Mouse (Mus musculus) layer of hippocampus, postnatal 14 days (tissue): ENCODE data around the gene Schip1. TPM values are rescaled to one million over a fixed set of nuclear protein-coding genes. Genes with fewer than 3 reads are reported as not detected.
A peak's percentile ranks its signal among the peaks of the same experiment; 100 is the strongest.

Experiments used
- DNase-seq, 2 experiments: peaks; one replicate each; pipeline ENCODE4 v3.0.0; 2021 to 2022; ENCODE audit warnings: low spot score in 2 of 2, mixed read lengths in 1 of 2
- total RNA-seq, 2 experiments: library from RNA; stranded (reverse); gene quantifications; 2 replicates each; pipeline ENCODE4 v1.2.3; 2021

Gene Schip1
- total RNA-seq, 2 experiments from 2014 or later = 300 to 309 TPM

GRCm38 (mm10) chr3:68607336-68607735, 542.7 kb downstream of the Schip1 start:
- DNase-seq = no peak

- DNase-seq = peak in 1 of 2 experiments; percentile 57
Measured at GRCm38 (mm10) chr3:68608848-68609497, 544.4 kb downstream of the Schip1 start.

GRCm38 (mm10) chr3:68610011-68610410, 545.4 kb downstream of the Schip1 start:
- no peak for DNase-seq

GRCm38 (mm10) chr3:68610598-68611261, 546.1 kb downstream of the Schip1 start:
- DNase-seq = no peak

GRCm38 (mm10) chr3:68615042-68615810, 550.6 kb downstream of the Schip1 start:
- DNase-seq = peak in 1 of 2 experiments; percentile 58

GRCm38 (mm10) chr3:68616363-68616762, 551.8 kb downstream of the Schip1 start:
- no peak for DNase-seq

- DNase-seq = no peak
Measured at GRCm38 (mm10) chr3:68617708-68618107, 553.1 kb downstream of the Schip1 start.

- DNase-seq = no peak
Measured at GRCm38 (mm10) chr3:68619097-68619496, 554.5 kb downstream of the Schip1 start.

- no peak for DNase-seq
Measured at GRCm38 (mm10) chr3:68621971-68622370, 557.4 kb downstream of the Schip1 start.

GRCm38 (mm10) chr3:68623036-68623435, 558.4 kb downstream of the Schip1 start:
- DNase-seq = no peak

GRCm38 (mm10) chr3:68624471-68624870, 559.9 kb downstream of the Schip1 start:
- DNase-seq = no peak

- DNase-seq = no peak
Measured at GRCm38 (mm10) chr3:68630261-68630660, 565.7 kb downstream of the Schip1 start.

GRCm38 (mm10) chr3:68630821-68631220, 566.2 kb downstream of the Schip1 start:
- no peak for DNase-seq

- no peak for DNase-seq
Measured at GRCm38 (mm10) chr3:68632714-68633113, 568.1 kb downstream of the Schip1 start.

- no peak for DNase-seq
Measured at GRCm38 (mm10) chr3:68633577-68633976, 569.0 kb downstream of the Schip1 start.

- no peak for DNase-seq
Measured at GRCm38 (mm10) chr3:68637960-68638359, 573.4 kb downstream of the Schip1 start.

- no peak for DNase-seq
Measured at GRCm38 (mm10) chr3:68638703-68639102, 574.1 kb downstream of the Schip1 start.

- DNase-seq = no peak
Measured at GRCm38 (mm10) chr3:68642935-68643334, 578.3 kb downstream of the Schip1 start.

- no peak for DNase-seq
Measured at GRCm38 (mm10) chr3:68646387-68647130, 582.0 kb downstream of the Schip1 start.

- no peak for DNase-seq
Measured at GRCm38 (mm10) chr3:68647282-68647681, 582.7 kb downstream of the Schip1 start.

- DNase-seq = no peak
Measured at GRCm38 (mm10) chr3:68650251-68650650, 585.6 kb downstream of the Schip1 start.
